Mouse (Mus musculus) CH12.LX (cell line): ENCODE results near the gene Gm20388. TPM values are rescaled to one million over a fixed set of nuclear protein-coding genes. Genes with fewer than 3 reads are reported as not detected.

Experiments
- DNase-seq: peaks from one replicate; pipeline ENCODE4 v3.0.0-alpha.2; 2013; ENCODE audit errors: extremely low read depth
- H3K27ac ChIP-seq: 2 replicates; pipeline ENCODE4 v1.5.1; 2012; ENCODE audit warnings: low read depth, mild to moderate bottlenecking, control low read depth, moderate library complexity; ENCODE audit not compliant: insufficient read depth
- H3K27me3 ChIP-seq: replicated peaks from 2 replicates; pipeline ENCODE3; 2012; ENCODE audit warnings: inconsistent platforms
- H3K36me3 ChIP-seq, 2 experiments: replicated peaks in 1 of 2; 2 replicates each; pipeline versions ENCODE3 to v1.6.1; 2012; ENCODE audit warnings: inconsistent platforms in 1 of 2, low read length in 1 of 2, mild to moderate bottlenecking in 1 of 2, mixed read lengths in 1 of 2, moderate library complexity in 1 of 2; ENCODE audit not compliant: control insufficient read depth in 1 of 2, insufficient read depth in 1 of 2
- H3K4me1 ChIP-seq, 2 experiments: 2 replicates each; pipeline ENCODE4 v1.6.1; 2012; ENCODE audit warnings: inconsistent platforms in 1 of 2, moderate library complexity in 1 of 2; ENCODE audit not compliant: insufficient read depth in 2 of 2, control insufficient read depth in 1 of 2
- H3K4me2 ChIP-seq: 2 replicates; pipeline ENCODE4 v1.6.1; 2012; ENCODE audit warnings: low read depth, mild to moderate bottlenecking, control low read depth; ENCODE audit not compliant: poor library complexity, insufficient read depth, severe bottlenecking
- H3K4me3 ChIP-seq, 3 experiments: fragments of 150-350 bp in 1 of 3; sonication (generic) in 1 of 3; replicated peaks in 1 of 3; 2 replicates each; pipeline versions ENCODE3 to v1.5.1; 2011 to 2012; ENCODE audit warnings: low read depth in 2 of 3, low read length in 2 of 3, mild to moderate bottlenecking in 2 of 3, moderate library complexity in 2 of 3, control low read depth in 1 of 3, improper control_type of control experiment in 1 of 3, inconsistent platforms in 1 of 3, mixed read lengths in 1 of 3; ENCODE audit not compliant: poor library complexity in 1 of 3
- H3K79me2 ChIP-seq: replicated peaks from 2 replicates; pipeline ENCODE4 v1.6.1; 2012; ENCODE audit warnings: mild to moderate bottlenecking, moderate library complexity; ENCODE audit not compliant: control insufficient read depth, poor library complexity, insufficient read depth, severe bottlenecking; ENCODE audit errors: extremely low read depth
- H3K9ac ChIP-seq: 2 replicates; pipeline ENCODE4 v1.6.1; 2012; ENCODE audit warnings: low read depth, mild to moderate bottlenecking, control low read depth, moderate library complexity; ENCODE audit not compliant: insufficient read depth
- H3K9me3 ChIP-seq: replicated peaks from 2 replicates; pipeline ENCODE3; 2012; ENCODE audit warnings: low read length, inconsistent platforms, mixed read lengths
- BHLHE40 ChIP-seq: IDR thresholded peaks from 2 replicates; pipeline ENCODE4 v1.6.1; 2011; ENCODE audit warnings: mild to moderate bottlenecking, low read depth, low read length, improper control_type of control experiment
- CHD2 ChIP-seq: IDR thresholded peaks from 2 replicates; pipeline ENCODE4 v1.6.1; 2011; ENCODE audit warnings: low read length, improper control_type of control experiment
- ETS1 ChIP-seq: conservative IDR thresholded peaks from 2 replicates; pipeline ENCODE4 v1.6.1; 2012; ENCODE audit warnings: low read depth, mild to moderate bottlenecking, inconsistent platforms, low read length, improper control_type of control experiment, moderate library complexity
- GABPA ChIP-seq: IDR thresholded peaks from 2 replicates; pipeline ENCODE4 v1.6.1; 2012; ENCODE audit warnings: low read depth, low read length, improper control_type of control experiment, inconsistent platforms; ENCODE audit not compliant: insufficient replicate concordance
- HCFC1 ChIP-seq: IDR thresholded peaks from 2 replicates; pipeline ENCODE4 v1.6.1; 2012; ENCODE audit warnings: low read depth, mild to moderate bottlenecking, inconsistent platforms, low read length, improper control_type of control experiment
- IRF4 ChIP-seq: IDR thresholded peaks from 2 replicates; pipeline ENCODE4 v1.6.1; 2014; ENCODE audit warnings: low read depth, mild to moderate bottlenecking, inconsistent platforms, low read length, improper control_type of control experiment
- JUN ChIP-seq: IDR thresholded peaks from 2 replicates; pipeline ENCODE4 v1.6.1; 2011; ENCODE audit warnings: low read depth, mild to moderate bottlenecking, low read length, improper control_type of control experiment, moderate library complexity; ENCODE audit not compliant: insufficient read depth
- MAFK ChIP-seq: IDR thresholded peaks from 2 replicates; pipeline ENCODE4 v1.6.1; 2011; ENCODE audit warnings: low read length, improper control_type of control experiment; ENCODE audit not compliant: insufficient replicate concordance
- MAZ ChIP-seq: IDR thresholded peaks from 2 replicates; pipeline ENCODE4 v1.6.1; 2012; ENCODE audit warnings: low read depth, mild to moderate bottlenecking, inconsistent platforms, low read length, improper control_type of control experiment, moderate library complexity
- MEF2A ChIP-seq: IDR thresholded peaks from 2 replicates; pipeline ENCODE4 v1.6.1; 2014; ENCODE audit warnings: low read depth, mild to moderate bottlenecking, inconsistent platforms, low read length, improper control_type of control experiment, borderline replicate concordance
- MXI1 ChIP-seq: IDR thresholded peaks from 2 replicates; pipeline ENCODE4 v1.6.1; 2011; ENCODE audit warnings: mild to moderate bottlenecking, low read depth, low read length, improper control_type of control experiment
- MYC ChIP-seq: IDR thresholded peaks from 2 replicates; pipeline ENCODE4 v1.6.1; 2011; ENCODE audit warnings: low read depth, mild to moderate bottlenecking, improper control_type of control experiment, low read length
- NRF1 ChIP-seq: IDR thresholded peaks from 2 replicates; pipeline ENCODE4 v1.6.1; 2014; ENCODE audit warnings: low read depth, mild to moderate bottlenecking, inconsistent platforms, low read length, improper control_type of control experiment, moderate library complexity
- RAD21 ChIP-seq: IDR thresholded peaks from 2 replicates; pipeline ENCODE4 v1.6.1; 2011; ENCODE audit warnings: low read depth, mild to moderate bottlenecking, low read length, improper control_type of control experiment, moderate library complexity
- RCOR1 ChIP-seq: conservative IDR thresholded peaks from 2 replicates; pipeline ENCODE4 v1.6.1; 2012; ENCODE audit warnings: low read depth, mild to moderate bottlenecking, inconsistent platforms, low read length, improper control_type of control experiment
- SIN3A ChIP-seq: IDR thresholded peaks from 2 replicates; pipeline ENCODE4 v1.6.1; 2012; ENCODE audit warnings: low read length, improper control_type of control experiment, inconsistent platforms
- SMC3 ChIP-seq: IDR thresholded peaks from 2 replicates; pipeline ENCODE4 v1.6.1; 2011; ENCODE audit warnings: low read depth, low read length, improper control_type of control experiment
- TBP ChIP-seq: conservative IDR thresholded peaks from 2 replicates; pipeline ENCODE4 v1.6.1; 2011; ENCODE audit warnings: low read depth, low read length, improper control_type of control experiment
- USF1 ChIP-seq: IDR thresholded peaks from 2 replicates; pipeline ENCODE4 v1.6.1; 2014; ENCODE audit warnings: low read depth, mild to moderate bottlenecking, inconsistent platforms, low read length, improper control_type of control experiment
- ZMIZ1 ChIP-seq: IDR thresholded peaks from 2 replicates; pipeline ENCODE4 v1.6.1; 2012; ENCODE audit warnings: low read depth, mild to moderate bottlenecking, inconsistent platforms, low read length, improper control_type of control experiment
- dilution Hi-C: fragments of 300-500 bp; cut with MboI; formaldehyde crosslinking; loops from 2 replicates; pipeline ENCODE4 v1.14.3; 2020; ENCODE audit warnings: low sequenced_read_pairs; ENCODE audit not compliant: extremely low pct_unique_long_range_greater_than_20kb, extremely low pct_ligation_motif_present
- in situ Hi-C: fragments of 300-500 bp; cut with MboI; formaldehyde crosslinking; loops from 3 replicates; pipeline ENCODE4 v1.14.3; 2019; ENCODE audit warnings: low sequenced_read_pairs, low pct_ligation_motif_present, low pct_unique_long_range_greater_than_20kb, mixed read lengths
- polyA plus RNA-seq: library from polyadenylated mRNA; unstranded; fragments of >175 nt; gene quantifications from 2 replicates; pipeline ENCODE4 v1.2.1, GENCODE M21; 2012; ENCODE audit warnings: low read depth; ENCODE audit not compliant: insufficient read length
- total RNA-seq, 2 experiments: library from RNA; depleted of rRNA; stranded (reverse); fragments of 300-350 nt in 1 of 2; fragments of >200 nt in 1 of 2; gene quantifications; 2 replicates each; pipeline ENCODE4 v1.2.3; 2012 to 2014

Gm20388 gene
- total and polyA plus RNA-seq, 3 experiments: 14.8 to 26.3 (median 22.2) TPM

GRCm38 (mm10) chr8:120588908-120589771 is 678.5 kb downstream of the Gm20388 start, which contains the start of gene Gins2 (continued):
- TF ChIP-seq SMC3 (no peak), USF1 (no peak), MXI1 (peak; percentile 55), BHLHE40 (no peak)

GRCm38 (mm10) chr8:120589921-120590320 is 679.3 kb downstream of the Gm20388 start:
- Histone ChIP-seq H3K36me3 (peaks cover 16 to 27% of the 10 kb centered on the region in 2 experiments), H3K9ac (peak overlapping the region; percentile 15; the same call in 1 of the 2 replicates), H3K79me2 (peaks cover 17% of the 10 kb centered on the region), H3K4me2 (peak overlapping the region; percentile 75), H3K4me3 (peak overlapping the region in 1 of 3 experiments; percentile 97), H3K27ac (no peak overlapping the region), H3K9me3 (peaks cover 6% of the 10 kb centered on the region), H3K4me1 (peaks cover 3 to 16% of the 10 kb centered on the region in 2 experiments; a peak in 3 of 4 replicates), H3K27me3 (peaks cover 12% of the 10 kb centered on the region)
- no peak for TF ChIP-seq MEF2A
- no peak for TF ChIP-seq MXI1
- no peak for TF ChIP-seq HCFC1
- TF ChIP-seq MYC: no peak
- TF ChIP-seq USF1: no peak
- no peak for TF ChIP-seq RCOR1
- no peak for TF ChIP-seq MAFK
- TF ChIP-seq RAD21: no peak
- TF ChIP-seq CHD2: no peak
- TF ChIP-seq TBP: no peak
- no peak for TF ChIP-seq ETS1
- TF ChIP-seq IRF4: no peak
- no peak for TF ChIP-seq GABPA
- TF ChIP-seq JUN: no peak
- no peak for TF ChIP-seq NRF1
- no peak for TF ChIP-seq MAZ
- TF ChIP-seq ZMIZ1: no peak
- TF ChIP-seq SIN3A: no peak
- peak; percentile 24 for DNase-seq
- in situ Hi-C loops (no loop called here), dilution Hi-C loops (no loop called here)
